Mouse (Mus musculus) splenic B cell, adult 2 months (primary cell): ENCODE measurements around the gene Mylpf.

Source experiments
- DNase-seq: peaks from one replicate; pipeline ENCODE4 v3.0.0-alpha.2; 2011; ENCODE audit warnings: low read depth, low spot score
- H3K27me3 ChIP-seq: 2 replicates; pipeline ENCODE4 v1.6.1; 2012; ENCODE audit warnings: mild to moderate bottlenecking, low read length, moderate library complexity, mixed read lengths; ENCODE audit not compliant: control insufficient read depth, poor library complexity, insufficient read depth, severe bottlenecking
- H3K36me3 ChIP-seq: 2 replicates; pipeline ENCODE4 v1.6.1; 2012; ENCODE audit warnings: mild to moderate bottlenecking, low read length, moderate library complexity, mixed read lengths; ENCODE audit not compliant: control insufficient read depth, poor library complexity, insufficient read depth, severe bottlenecking

The Mylpf gene

DNA sequence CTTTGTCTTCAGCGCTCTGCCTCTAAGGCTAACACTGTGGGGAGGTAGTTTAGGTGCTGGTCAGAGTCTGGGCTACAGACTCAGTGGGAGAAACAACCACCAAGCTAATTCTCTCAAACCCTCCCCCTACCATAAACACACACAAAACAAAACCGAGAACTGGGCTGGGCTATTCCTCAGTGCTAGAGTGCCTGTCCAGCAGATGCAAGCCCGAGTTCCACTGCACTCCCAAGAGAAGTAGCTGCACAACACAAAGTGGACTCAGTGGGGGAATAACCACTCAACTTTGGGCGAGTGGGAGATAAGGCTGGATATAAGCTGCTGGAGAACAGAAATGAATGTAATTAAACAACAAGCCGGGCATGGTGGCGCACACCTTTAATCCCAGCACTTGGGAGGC, 18.0 kb upstream of the Mylpf start:
- H3K36me3 ChIP-seq, result peaks cover 12% of the 10 kb centered on the region
- H3K27me3 ChIP-seq, result no peaks in the 10 kb centered on the region
- DNase-seq, result no peak

GRCm38 (mm10) chr7:127192989-127193388, 15.7 kb upstream of the Mylpf start:
- Histone ChIP-seq H3K27me3 (no peaks in the 10 kb centered on the region), H3K36me3 (peaks cover 14% of the 10 kb centered on the region)
- DNase-seq, result no peak

DNA sequence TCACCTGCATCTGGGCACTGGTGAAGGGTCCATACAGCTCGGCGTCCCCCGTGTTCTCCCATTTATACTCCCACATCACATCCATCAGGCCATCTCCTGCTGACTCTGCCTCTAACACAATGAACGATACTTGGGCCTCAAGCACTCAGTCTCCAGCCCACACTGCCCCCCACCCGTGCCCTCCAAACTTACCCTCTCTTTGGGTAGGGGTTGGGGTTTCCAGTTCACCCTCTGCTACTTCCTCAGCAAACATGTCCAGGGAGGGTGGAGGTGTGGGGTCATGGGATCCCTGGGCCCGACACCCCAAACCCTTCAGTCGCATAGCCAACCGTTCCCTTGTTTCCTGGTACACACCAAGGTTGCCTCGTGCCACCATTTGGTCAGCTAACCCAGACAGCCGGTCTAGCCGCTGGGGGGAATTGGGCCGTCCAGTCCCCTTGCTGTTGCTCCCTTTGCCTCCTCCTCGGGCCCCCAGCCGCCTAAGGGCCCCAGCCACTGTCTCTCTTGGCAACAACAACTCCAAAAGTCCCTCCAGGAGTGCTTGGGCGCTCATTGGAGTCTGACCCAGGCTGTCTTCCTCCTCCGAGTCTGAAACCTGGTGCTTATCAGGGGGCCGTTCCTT, 14.6 kb upstream of the Mylpf start:
- Histone ChIP-seq H3K36me3 (peaks cover 16% of the 10 kb centered on the region), H3K27me3 (no peaks in the 10 kb centered on the region)
- no peak for DNase-seq

DNA sequence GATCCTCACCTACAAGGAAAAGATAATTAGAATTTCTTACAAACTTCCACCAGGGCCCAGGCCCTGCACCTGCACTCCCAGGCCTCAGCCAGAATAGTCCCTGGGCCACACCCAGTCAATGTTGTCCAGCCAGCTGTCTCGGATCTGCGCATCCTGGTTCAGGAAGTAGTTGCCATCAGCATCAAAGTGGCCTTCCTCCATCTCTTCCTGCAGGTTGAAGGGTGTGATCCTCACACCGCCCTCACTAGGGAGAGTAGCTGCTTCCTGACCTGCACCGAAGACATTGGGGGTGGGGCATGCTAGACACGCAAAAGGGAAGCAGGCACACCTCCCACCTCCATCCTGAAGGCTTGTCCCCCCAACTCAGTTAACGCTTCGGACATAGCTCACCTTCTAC, 14.1 kb upstream of the Mylpf start:
- no peak for DNase-seq
- Histone ChIP-seq H3K27me3 (no peaks in the 10 kb centered on the region), H3K36me3 (peaks cover 16% of the 10 kb centered on the region)

- peak; percentile 97 for DNase-seq
- Histone ChIP-seq H3K36me3 (peaks cover 18% of the 10 kb centered on the region), H3K27me3 (no peaks in the 10 kb centered on the region)
These were observed 13.0 kb upstream of the Mylpf start, which contains the start of gene Cd2bp2 for GRCm38 (mm10) chr7:127195544-127196295. Cd2bp2 (minus strand) TSS chr7:127196050.

DNA sequence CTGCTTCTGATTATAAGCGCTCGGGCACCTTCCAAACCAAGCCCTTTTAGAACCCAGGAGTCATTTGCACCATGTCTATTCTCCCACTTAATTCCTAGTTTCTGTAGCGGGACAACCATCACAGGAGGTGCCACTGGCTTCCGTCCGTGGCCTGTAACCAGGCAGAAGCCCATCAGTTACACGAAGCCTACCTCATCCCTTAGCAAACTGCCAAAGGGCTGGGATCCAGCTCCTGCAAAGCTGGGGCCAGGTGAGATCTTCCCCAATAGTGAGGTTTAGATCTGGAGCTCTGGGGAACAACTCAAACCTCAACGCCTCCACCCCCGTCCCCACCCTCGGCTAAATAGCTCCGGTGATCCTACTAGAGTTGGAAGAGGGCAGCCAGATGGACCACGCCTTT, 12.2 kb upstream of the Mylpf start:
- Histone ChIP-seq H3K27me3 (no peaks in the 10 kb centered on the region), H3K36me3 (peaks cover 20% of the 10 kb centered on the region)
- no peak for DNase-seq

- Histone ChIP-seq H3K36me3 (peaks cover 4% of the 10 kb centered on the region), H3K27me3 (no peaks in the 10 kb centered on the region)
- no peak for DNase-seq
These were observed 2.1 kb upstream of the Mylpf start for GRCm38 (mm10) chr7:127206606-127207005.

DNA sequence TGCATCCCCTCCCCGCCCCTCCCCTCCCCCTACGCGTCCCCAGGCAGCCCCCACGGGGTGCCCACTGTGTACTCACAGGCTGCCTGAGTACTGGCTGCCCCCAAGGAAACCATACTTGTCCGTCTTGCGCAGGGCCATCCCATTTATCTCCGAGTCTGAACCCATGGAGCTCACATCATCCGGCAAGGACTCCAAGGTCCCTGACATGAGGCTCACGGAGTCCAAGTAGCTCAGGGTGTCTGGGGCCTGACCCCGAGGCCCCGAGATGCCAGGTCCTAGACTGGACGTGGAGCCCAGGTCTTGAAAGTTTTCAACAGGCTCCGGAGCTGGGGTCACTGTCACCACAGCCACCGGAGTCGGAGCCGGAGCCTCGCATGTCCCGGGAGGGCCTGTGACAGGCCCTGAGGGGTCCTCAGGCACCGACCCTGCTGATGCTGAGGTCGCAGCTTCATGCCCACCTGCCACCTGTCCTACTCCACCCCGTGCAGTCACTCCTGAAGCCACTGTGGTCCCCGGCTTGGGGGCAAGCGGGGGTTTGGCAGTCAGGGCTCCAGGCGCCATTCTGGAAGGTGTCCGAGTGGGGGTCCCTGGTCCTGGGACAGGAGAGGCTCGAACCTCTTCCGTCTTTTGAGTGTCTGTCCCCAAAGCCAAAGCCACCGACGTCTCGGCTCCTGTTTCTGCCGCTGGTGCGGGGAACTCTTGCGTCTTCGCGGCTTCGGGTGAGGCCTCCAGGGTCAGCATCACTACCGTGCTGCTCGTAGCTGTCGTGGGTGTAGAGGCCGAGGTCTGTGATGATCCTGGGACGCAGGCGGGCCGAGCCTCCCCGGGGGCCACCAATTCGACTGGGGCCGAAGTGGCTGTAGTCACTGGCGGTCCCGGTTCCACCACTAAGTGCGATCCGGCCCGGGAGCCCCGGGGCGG, 1.1 kb upstream of the Mylpf start:
- peak; percentile 45 for DNase-seq
- no peaks in the 10 kb centered on the region for H3K27me3 ChIP-seq
- H3K36me3 ChIP-seq, result peaks cover 4% of the 10 kb centered on the region

DNA sequence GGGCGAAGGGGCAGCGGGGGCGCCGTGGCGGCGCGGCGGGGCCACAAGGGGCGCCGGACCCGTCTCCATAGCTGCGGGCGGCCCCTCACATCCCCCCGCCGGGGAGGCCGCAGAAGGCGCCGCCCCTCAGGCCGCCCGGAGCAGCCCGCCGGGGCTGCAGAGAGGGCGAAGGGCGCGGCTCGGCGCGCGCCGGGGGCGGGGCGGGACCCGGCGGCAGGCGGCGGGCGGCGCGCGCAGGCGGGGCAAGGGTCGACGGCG, 466 bp upstream of the Mylpf start, which contains the start of gene Tbc1d10b:
Gene Tbc1d10b, minus strand, starts transcription at position 174 of the 258 bp plus-strand sequence.
- no peak for DNase-seq
- H3K27me3 ChIP-seq, result no peaks in the 10 kb centered on the region

DNA sequence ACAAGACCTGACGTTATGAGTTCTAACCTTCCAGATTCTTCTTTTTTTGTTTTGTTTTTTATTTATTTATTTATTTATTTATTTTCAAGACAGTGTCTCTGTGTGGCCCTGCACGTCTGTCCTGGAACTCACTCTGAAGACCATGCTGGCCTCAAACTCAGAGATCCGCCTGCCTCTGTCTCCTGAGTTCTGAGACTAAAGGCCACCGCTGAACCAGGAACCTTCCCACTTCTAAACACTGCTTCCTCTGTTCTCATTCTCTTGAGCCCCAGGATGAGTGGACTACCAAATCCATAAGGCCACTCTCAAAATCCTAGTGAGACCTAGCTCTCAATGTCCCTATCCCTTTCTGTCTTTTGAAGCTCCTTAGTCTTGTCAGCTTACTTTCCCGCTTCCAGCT, 1.2 kb downstream of the Mylpf start:
- H3K36me3 ChIP-seq, result no peaks in the 10 kb centered on the region; the same call in 1 of the 2 replicates
- no peaks in the 10 kb centered on the region for H3K27me3 ChIP-seq
- no peak for DNase-seq

More for the DNA sequence above, 466 bp upstream of the Mylpf start, which contains the start of gene Tbc1d10b:
- H3K36me3 ChIP-seq, result peaks cover under 1% of the 10 kb centered on the region

DNA sequence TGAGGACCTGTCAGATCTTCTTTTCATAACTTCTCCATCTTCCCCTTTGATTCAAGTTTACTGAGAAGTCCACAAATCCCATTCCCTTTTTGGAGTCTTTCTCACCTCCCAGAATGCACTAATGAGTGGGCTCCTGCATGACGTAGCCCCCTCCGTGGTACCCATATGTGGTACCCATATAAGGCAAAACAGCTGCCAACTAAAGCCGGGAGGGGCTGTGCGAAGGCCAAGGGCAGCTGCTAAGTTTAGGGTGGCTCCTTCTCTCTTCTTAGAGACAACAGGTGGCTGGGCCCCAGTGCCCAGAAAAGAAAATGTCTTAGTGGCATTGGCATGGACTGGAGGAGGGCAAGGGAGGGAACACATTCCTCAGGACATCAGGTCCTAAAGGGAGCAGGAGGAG, 1.6 kb downstream of the Mylpf start:
- Histone ChIP-seq H3K36me3 (no peaks in the 10 kb centered on the region; the same call in 1 of the 2 replicates), H3K27me3 (no peaks in the 10 kb centered on the region)
- no peak for DNase-seq

DNA sequence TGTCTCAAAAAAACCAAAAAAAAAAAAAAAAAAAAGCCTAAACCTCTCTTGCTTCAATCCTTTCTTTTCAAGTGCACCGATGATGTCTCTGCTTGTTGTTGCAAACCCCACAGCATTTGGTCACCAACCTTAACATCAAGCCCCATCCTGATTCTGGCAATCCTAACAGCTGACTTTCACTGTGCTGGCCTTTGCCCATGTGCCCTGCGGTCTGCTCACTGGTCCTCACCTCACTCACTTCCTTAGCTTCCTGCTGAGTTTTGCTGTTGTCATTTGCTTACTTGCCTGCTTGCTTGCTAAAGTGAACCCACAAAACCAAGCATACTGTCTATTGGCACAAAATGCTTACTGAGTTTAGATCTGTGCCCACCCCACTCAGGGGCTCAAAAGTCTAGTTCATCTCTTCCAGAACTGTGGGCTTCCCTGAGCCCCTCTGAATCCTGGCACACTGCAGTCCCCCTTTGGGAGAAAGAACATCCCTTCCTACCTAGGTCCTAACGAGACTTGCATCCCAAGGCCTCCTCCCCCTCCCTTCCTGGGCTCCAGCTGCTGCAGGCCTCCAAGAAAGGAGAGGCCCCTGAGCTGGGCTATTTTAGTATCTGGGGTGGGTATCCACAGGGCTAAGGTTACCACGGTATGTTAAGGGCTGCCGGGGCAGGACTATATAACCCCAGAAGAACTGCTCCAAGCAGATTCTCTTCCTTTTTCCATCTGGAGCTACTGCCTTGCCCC, 2.5 kb downstream of the Mylpf start:
- DNase-seq, result peak; percentile 25
- H3K27me3 ChIP-seq, result no peaks in the 10 kb centered on the region
- no peaks in the 10 kb centered on the region; the same call in 1 of the 2 replicates for H3K36me3 ChIP-seq

DNA sequence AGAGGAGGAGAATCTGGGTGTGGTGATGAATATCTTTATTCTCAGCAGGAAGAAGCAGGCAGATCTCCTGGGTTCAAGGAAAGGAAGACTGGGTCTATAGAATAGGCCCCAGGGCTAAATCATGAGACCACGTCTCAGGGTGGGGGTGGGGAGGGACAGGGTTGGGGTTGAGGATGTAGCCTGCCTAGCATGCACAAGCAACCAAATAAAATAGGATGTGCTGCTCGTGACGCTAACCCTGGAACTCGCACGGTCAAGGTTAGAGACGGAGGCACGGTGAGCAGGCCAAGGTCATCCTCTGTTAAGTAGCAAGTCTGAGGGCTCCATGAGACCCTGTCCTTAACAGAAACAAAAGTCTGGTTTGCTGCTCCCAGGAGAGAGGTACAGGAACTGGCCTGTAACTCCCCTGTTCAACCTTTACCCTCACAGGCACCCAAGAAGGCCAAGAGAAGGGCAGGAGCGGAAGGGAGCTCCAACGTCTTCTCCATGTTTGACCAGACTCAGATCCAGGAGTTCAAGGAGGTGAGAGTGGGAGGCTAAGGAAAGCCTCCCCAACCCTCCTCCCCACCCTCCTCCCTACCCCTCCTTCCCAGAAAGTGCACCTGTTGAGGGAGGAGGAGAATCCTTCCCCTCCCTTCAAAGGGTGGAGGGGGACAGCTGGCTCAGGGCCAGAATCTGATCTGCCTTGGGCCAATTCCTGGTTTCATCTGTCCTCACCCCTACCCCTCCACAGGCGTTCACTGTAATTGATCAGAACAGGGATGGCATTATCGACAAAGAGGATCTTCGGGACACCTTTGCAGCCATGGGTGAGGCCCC, 4.0 kb downstream of the Mylpf start:
- Histone ChIP-seq H3K36me3 (no peaks in the 10 kb centered on the region; the same call in 1 of the 2 replicates), H3K27me3 (no peaks in the 10 kb centered on the region)
- no peak for DNase-seq

GRCm38 (mm10) chr7:127213485-127213884, 4.8 kb downstream of the Mylpf start:
- H3K27me3 ChIP-seq, result no peaks in the 10 kb centered on the region
- no peaks in the 10 kb centered on the region; the same call in 1 of the 2 replicates for H3K36me3 ChIP-seq
- DNase-seq, result peak; percentile 69
